Comparison of ENCODE assay signal across 10 mouse cellular contexts in genomic region chr17:69006272-69006671, GRCm38 (mm10).
DNase-seq lines count a peak whose midpoint lies in the region; ATAC-seq lines count a peak whose summit lies in the region.
"Had no signal": no experiment of that assay in that cellular context is flagged by ENCODE, and none has a peak within 500 bp of the region (broad histone marks: within the 10 kb centered on the region; RNA-seq: fewer than 3 reads in every experiment).

No protein-coding gene starts in this region.

- no peak overlapping the region for H3K4me3 ChIP-seq in hindbrain, embryonic 10.5 days
- H3K4me3 ChIP-seq in hindbrain, embryonic 14.5 days (replicated peaks; ENCODE audit: low read length): no peak overlapping the region
- peak overlapping the region; percentile 56 for H3K4me3 ChIP-seq in megakaryocyte, embryonic 14.5 days (replicated peaks)
- H3K4me3 ChIP-seq in stomach, embryonic 14.5 days (ENCODE audit: low read depth, low read length): no peak overlapping the region
- H3K4me3 ChIP-seq: limb, embryonic 12.5 days had no signal

- no peak; the same call in 1 of the 2 replicates for ATAC-seq in hindbrain, embryonic 14.5 days (ENCODE audit: low FRiP score)
- no peak for ATAC-seq in megakaryocyte, adult 5-6 weeks (ENCODE audit: poor library complexity, severe bottlenecking)
- peak; percentile 69; the same call in 1 of the 2 replicates for ATAC-seq in stomach, embryonic 14.5 days (ENCODE audit: insufficient number of reproducible peaks, insufficient read depth, low FRiP score, low read depth)
- ATAC-seq: CD4-positive, CD25-positive, alpha-beta regulatory T cell, adult 4 months had no signal

- no peaks in the 10 kb centered on the region for H3K9me3 ChIP-seq in hindbrain, embryonic 10.5 days
- H3K9me3 ChIP-seq in hindbrain, embryonic 14.5 days (ENCODE audit: control insufficient read depth, low read length): no peaks in the 10 kb centered on the region
- peaks cover 42% of the 10 kb centered on the region for H3K9me3 ChIP-seq in megakaryocyte, embryonic 14.5 days
- H3K9me3 ChIP-seq in stomach, embryonic 14.5 days (ENCODE audit: control insufficient read depth, low read depth, low read length): no peaks in the 10 kb centered on the region
- H3K9me3 ChIP-seq: limb, embryonic 12.5 days had no signal

- H3K36me3 ChIP-seq in hindbrain, embryonic 10.5 days: no peaks in the 10 kb centered on the region
- H3K36me3 ChIP-seq in hindbrain, embryonic 14.5 days (replicated peaks; ENCODE audit: control insufficient read depth, insufficient read depth): no peaks in the 10 kb centered on the region
- H3K36me3 ChIP-seq in megakaryocyte, embryonic 14.5 days (replicated peaks; ENCODE audit: low read length): no peaks in the 10 kb centered on the region
- no peaks in the 10 kb centered on the region for H3K36me3 ChIP-seq in stomach, embryonic 14.5 days (ENCODE audit: control insufficient read depth, insufficient read depth, low read length)
- H3K36me3 ChIP-seq: limb, embryonic 12.5 days had no signal

- no peak overlapping the region for H3K9ac ChIP-seq in hindbrain, embryonic 14.5 days
- H3K9ac ChIP-seq in stomach, embryonic 14.5 days (replicated peaks; ENCODE audit: low read depth, low read length): no peak overlapping the region
- H3K9ac ChIP-seq: limb, embryonic 12.5 days had no signal

- H3K27me3 ChIP-seq in hindbrain, embryonic 10.5 days (ENCODE audit: insufficient read depth, poor library complexity, severe bottlenecking): no peaks in the 10 kb centered on the region
- H3K27me3 ChIP-seq in hindbrain, embryonic 14.5 days (ENCODE audit: control insufficient read depth, insufficient read depth, low read length): no peaks in the 10 kb centered on the region
- H3K27me3 ChIP-seq in megakaryocyte, embryonic 14.5 days (replicated peaks): no peaks in the 10 kb centered on the region
- no peaks in the 10 kb centered on the region for H3K27me3 ChIP-seq in stomach, embryonic 14.5 days (ENCODE audit: control insufficient read depth, insufficient read depth, low read length)
- H3K27me3 ChIP-seq: limb, embryonic 12.5 days had no signal

- H3K27ac ChIP-seq in hindbrain, embryonic 10.5 days: 0 out of 2 replicates have a peak overlapping the region, but pooled peaks have one; percentile 8
- H3K27ac ChIP-seq in hindbrain, embryonic 14.5 days: no peak overlapping the region
- H3K27ac ChIP-seq in stomach, embryonic 14.5 days (ENCODE audit: low read length): no peak overlapping the region
- H3K27ac ChIP-seq: limb, embryonic 12.5 days had no signal

- 34% methylated on average over 9 of the region's 9 CpGs for WGBS in hindbrain, embryonic 10.5 days
- 38% methylated on average over 9 of the region's 9 CpGs for WGBS in hindbrain, embryonic 14.5 days
- WGBS in stomach, embryonic 14.5 days: 37% methylated on average over 9 of the region's 9 CpGs

- peak; percentile 13 for DNase-seq in hindbrain, embryonic 10.5 days (ENCODE audit: low spot score)
- DNase-seq in hindbrain, embryonic 14.5 days (ENCODE audit: low spot score): no peak
- peak; percentile 28 for DNase-seq in embryo, embryonic 9.5 days (ENCODE audit: extremely low spot score)
- no peak for DNase-seq in thymus, postnatal 25 days
- DNase-seq in thymus, postnatal 10 days (ENCODE audit: low spot score in 2 of 2): no peak

- H3K4me2 ChIP-seq in hindbrain, embryonic 14.5 days (replicated peaks): no peak overlapping the region
- H3K4me2 ChIP-seq in stomach, embryonic 14.5 days (replicated peaks; ENCODE audit: low read depth, low read length): no peak overlapping the region
- H3K4me2 ChIP-seq: limb, embryonic 12.5 days had no signal

- H3K4me1 ChIP-seq in hindbrain, embryonic 10.5 days (replicated peaks): 0 out of 2 replicates have a peak, but pooled peaks cover 3% of the 10 kb centered on the region
- H3K4me1 ChIP-seq in hindbrain, embryonic 14.5 days (replicated peaks; ENCODE audit: control insufficient read depth, insufficient read depth, low read length): no peaks in the 10 kb centered on the region
- H3K4me1 ChIP-seq in megakaryocyte, embryonic 14.5 days: no peaks in the 10 kb centered on the region
- no peaks in the 10 kb centered on the region for H3K4me1 ChIP-seq in stomach, embryonic 14.5 days (ENCODE audit: control insufficient read depth, insufficient read depth, low read length)
- H3K4me1 ChIP-seq: limb, embryonic 12.5 days had no signal

Comparison
In these comparisons a context has a peak if more than half of its experiments do, and no peak if none do; other contexts are left out.
1. DNase-seq: peak in hindbrain, embryonic 10.5 days (single experiment) and embryo, embryonic 9.5 days (single experiment); none in hindbrain, embryonic 14.5 days (single experiment), thymus, postnatal 25 days (single experiment) and thymus, postnatal 10 days (0 of 2).